Mouse (Mus musculus): ENCODE results near the gene Slc22a5. TPM values are rescaled to one million over a fixed set of nuclear protein-coding genes. Genes with fewer than 3 reads are reported as not detected.

Gene Slc22a5
- polyA plus RNA-seq, 2 experiments: 8.9 to 11.4 TPM

DNA sequence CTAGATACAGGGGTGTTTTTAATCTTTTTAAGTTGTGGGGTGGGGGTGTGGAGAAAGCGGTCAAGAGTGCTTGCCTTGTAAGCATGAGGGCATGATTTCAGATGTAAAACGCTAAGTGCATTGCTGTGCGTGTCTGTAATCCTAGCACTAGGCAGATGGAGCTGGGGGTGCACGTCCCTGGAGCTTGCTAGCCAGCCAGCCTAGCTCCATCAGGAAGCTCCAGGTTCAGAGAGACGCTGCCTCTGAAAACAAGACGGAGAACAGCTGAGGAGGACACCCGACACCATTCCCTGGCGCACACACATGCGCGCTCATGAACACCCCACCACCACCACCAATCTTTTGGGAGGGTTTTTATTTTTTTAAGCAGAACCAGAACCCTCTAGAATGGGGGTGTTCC is 48.4 kb downstream of the Slc22a5 start:
- no peak for TF ChIP-seq POLR2A (IDR thresholded peaks at IDR 0.05; ENCODE audit: borderline replicate concordance, extremely low read depth, insufficient read depth, insufficient read length)
- no peak overlapping the region for H3K9ac ChIP-seq (ENCODE audit: low read depth, low read length, severe bottlenecking)
- ATAC-seq (ENCODE audit: low FRiP score, low read depth) (no peak), DNase-seq (ENCODE audit: low spot score) (no peak)
- 63% methylated on average over 10 of the region's 10 CpGs for WGBS
- no peak overlapping the region for H3K4me2 ChIP-seq (replicated peaks; ENCODE audit: low read depth, low read length, severe bottlenecking)
- no peaks in the 10 kb centered on the region for H3K27me3 ChIP-seq (ENCODE audit: control insufficient read depth, insufficient read depth, low read length)
- no peak overlapping the region for H3K4me3 ChIP-seq (replicated peaks; ENCODE audit: low read length)
- H3K9me3 ChIP-seq (ENCODE audit: control insufficient read depth, low read length): no peaks in the 10 kb centered on the region
- peaks cover 8% of the 10 kb centered on the region; the same call in 1 of the 2 replicates for H3K4me1 ChIP-seq (ENCODE audit: control insufficient read depth, insufficient read depth, low read length)
- H3K27ac ChIP-seq (replicated peaks; ENCODE audit: low read depth, low read length): no peak overlapping the region
- no peaks in the 10 kb centered on the region for H3K36me3 ChIP-seq (ENCODE audit: control insufficient read depth, insufficient read depth, low read length)

DNA sequence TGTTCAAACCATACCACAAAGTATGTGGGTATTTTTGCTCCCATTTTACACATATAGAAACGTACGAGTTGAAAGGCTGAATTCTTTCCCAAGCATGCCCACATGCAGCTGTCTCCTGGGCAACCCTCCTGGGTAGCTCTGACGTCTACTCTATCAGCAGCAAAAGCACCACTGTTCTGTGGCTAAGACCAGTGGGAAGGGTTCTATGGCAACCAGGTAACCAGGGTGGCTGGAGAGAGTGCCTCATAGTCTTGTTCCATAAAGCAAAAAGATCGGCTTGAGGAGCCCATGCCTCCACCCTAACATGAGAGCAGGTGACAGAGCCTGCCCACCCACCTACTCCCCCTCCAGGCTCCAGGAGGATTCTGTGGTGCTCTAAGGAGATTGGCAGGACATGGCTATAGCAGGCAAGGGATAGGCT is 49.3 kb downstream of the Slc22a5 start:
- TF ChIP-seq POLR2A (IDR thresholded peaks at IDR 0.05; ENCODE audit: borderline replicate concordance, extremely low read depth, insufficient read depth, insufficient read length): no peak
- H3K9ac ChIP-seq (ENCODE audit: low read depth, low read length, severe bottlenecking): no peak overlapping the region
- no peaks in the 10 kb centered on the region for H3K27me3 ChIP-seq (ENCODE audit: control insufficient read depth, insufficient read depth, low read length)
- DNase-seq (ENCODE audit: low spot score) (no peak), ATAC-seq (ENCODE audit: low FRiP score, low read depth) (no peak)
- H3K4me2 ChIP-seq (replicated peaks; ENCODE audit: low read depth, low read length, severe bottlenecking): no peak overlapping the region
- 69% methylated on average over 4 of the region's 4 CpGs for WGBS
- H3K4me3 ChIP-seq (replicated peaks; ENCODE audit: low read length): no peak overlapping the region
- no peaks in the 10 kb centered on the region for H3K36me3 ChIP-seq (ENCODE audit: control insufficient read depth, insufficient read depth, low read length)
- peaks cover 8% of the 10 kb centered on the region; the same call in 1 of the 2 replicates for H3K4me1 ChIP-seq (ENCODE audit: control insufficient read depth, insufficient read depth, low read length)
- H3K27ac ChIP-seq (replicated peaks; ENCODE audit: low read depth, low read length): no peak overlapping the region
- H3K9me3 ChIP-seq (ENCODE audit: control insufficient read depth, low read length): no peaks in the 10 kb centered on the region

DNA sequence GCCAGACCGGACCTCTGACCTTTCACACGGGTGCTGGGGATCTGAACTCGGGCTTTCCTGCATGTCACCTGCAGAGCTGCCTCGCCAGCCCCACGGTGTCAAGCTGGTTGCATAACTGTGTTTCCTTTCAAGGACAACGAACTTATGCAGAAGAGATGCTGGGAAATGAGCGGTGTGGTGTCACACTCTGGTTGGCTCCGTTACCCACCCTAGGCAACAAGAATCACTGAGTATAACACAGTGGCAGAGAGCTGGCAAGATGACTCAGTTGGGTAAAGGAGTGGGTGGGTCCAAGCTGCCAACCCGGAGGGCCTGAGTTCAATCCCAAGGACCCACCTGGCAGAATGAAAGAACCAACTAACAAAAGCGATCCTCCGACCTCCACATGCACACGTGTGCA is 49.9 kb downstream of the Slc22a5 start:
- TF ChIP-seq POLR2A (IDR thresholded peaks at IDR 0.05; ENCODE audit: borderline replicate concordance, extremely low read depth, insufficient read depth, insufficient read length): no peak
- no peak overlapping the region for H3K4me2 ChIP-seq (replicated peaks; ENCODE audit: low read depth, low read length, severe bottlenecking)
- H3K27ac ChIP-seq (replicated peaks; ENCODE audit: low read depth, low read length): no peak overlapping the region
- no peak overlapping the region for H3K4me3 ChIP-seq (replicated peaks; ENCODE audit: low read length)
- no peak overlapping the region for H3K9ac ChIP-seq (ENCODE audit: low read depth, low read length, severe bottlenecking)
- ATAC-seq (ENCODE audit: low FRiP score, low read depth): no peak
- H3K36me3 ChIP-seq (ENCODE audit: control insufficient read depth, insufficient read depth, low read length): no peaks in the 10 kb centered on the region
- 73% methylated on average over 12 of the region's 12 CpGs for WGBS
- peaks cover 8% of the 10 kb centered on the region; the same call in 1 of the 2 replicates for H3K4me1 ChIP-seq (ENCODE audit: control insufficient read depth, insufficient read depth, low read length)
- no peak for DNase-seq (ENCODE audit: low spot score)
- H3K27me3 ChIP-seq (ENCODE audit: control insufficient read depth, insufficient read depth, low read length): no peaks in the 10 kb centered on the region
- H3K9me3 ChIP-seq (ENCODE audit: control insufficient read depth, low read length): no peaks in the 10 kb centered on the region

DNA sequence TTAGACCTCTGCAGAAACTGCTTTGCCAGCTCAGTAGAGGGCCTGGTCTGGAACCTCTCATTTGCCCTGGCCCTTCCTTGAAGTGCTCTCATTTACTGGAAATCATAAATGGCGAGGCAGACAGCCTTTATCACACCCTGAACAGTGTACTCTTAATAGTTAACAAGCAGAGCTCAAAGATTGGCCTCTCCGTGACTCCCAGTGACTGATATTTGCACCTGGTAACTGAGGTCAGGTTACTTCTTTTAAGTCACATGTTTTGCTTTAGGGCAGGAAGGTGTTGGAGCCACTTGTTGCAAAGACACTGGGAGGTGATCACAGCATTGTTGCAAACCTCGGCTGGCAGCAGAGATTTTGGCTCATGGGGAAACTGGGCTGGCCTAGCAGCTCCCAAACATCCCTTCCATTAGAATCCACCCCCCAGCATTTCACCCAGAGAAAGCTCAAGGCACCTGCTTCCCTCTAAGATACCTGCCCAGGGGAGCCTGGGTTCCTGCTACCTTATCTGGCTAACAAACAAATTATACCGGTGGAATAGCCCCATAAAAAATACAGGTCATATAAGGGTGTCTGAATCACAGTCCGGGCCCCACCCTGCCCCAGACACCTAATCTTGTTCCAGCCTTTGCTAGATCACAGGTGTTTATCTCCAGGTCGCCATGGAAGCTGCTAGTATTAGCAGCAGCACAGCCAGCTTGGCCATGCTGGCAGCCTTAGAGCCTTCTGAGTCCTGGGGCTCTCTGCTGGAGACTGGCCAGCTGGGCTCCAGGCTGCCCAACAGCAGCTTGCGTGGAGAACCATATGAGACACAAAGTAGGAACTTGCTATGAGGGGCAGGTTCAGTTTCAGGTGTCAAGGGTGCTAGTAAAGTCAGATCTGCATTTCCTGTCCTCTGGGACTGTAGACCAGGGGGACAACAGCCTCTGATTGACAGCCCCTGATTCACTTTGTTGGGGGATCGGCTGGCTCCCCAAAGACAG is 51.5 kb downstream of the Slc22a5 start:
- DNase-seq (ENCODE audit: low spot score) (no peak), ATAC-seq (ENCODE audit: low FRiP score, low read depth) (no peak)
- no peak overlapping the region for H3K4me3 ChIP-seq (replicated peaks; ENCODE audit: low read length)
- no peak for TF ChIP-seq POLR2A (IDR thresholded peaks at IDR 0.05; ENCODE audit: borderline replicate concordance, extremely low read depth, insufficient read depth, insufficient read length)
- H3K4me1 ChIP-seq (ENCODE audit: control insufficient read depth, insufficient read depth, low read length): peaks cover 8% of the 10 kb centered on the region; the same call in 1 of the 2 replicates
- H3K9me3 ChIP-seq (ENCODE audit: control insufficient read depth, low read length): no peaks in the 10 kb centered on the region
- H3K27ac ChIP-seq (replicated peaks; ENCODE audit: low read depth, low read length): no peak overlapping the region
- no peak overlapping the region for H3K9ac ChIP-seq (ENCODE audit: low read depth, low read length, severe bottlenecking)
- 22% methylated on average over 8 of the region's 8 CpGs for WGBS
- no peaks in the 10 kb centered on the region for H3K36me3 ChIP-seq (ENCODE audit: control insufficient read depth, insufficient read depth, low read length)
- H3K27me3 ChIP-seq (ENCODE audit: control insufficient read depth, insufficient read depth, low read length): no peaks in the 10 kb centered on the region
- no peak overlapping the region for H3K4me2 ChIP-seq (replicated peaks; ENCODE audit: low read depth, low read length, severe bottlenecking)

DNA sequence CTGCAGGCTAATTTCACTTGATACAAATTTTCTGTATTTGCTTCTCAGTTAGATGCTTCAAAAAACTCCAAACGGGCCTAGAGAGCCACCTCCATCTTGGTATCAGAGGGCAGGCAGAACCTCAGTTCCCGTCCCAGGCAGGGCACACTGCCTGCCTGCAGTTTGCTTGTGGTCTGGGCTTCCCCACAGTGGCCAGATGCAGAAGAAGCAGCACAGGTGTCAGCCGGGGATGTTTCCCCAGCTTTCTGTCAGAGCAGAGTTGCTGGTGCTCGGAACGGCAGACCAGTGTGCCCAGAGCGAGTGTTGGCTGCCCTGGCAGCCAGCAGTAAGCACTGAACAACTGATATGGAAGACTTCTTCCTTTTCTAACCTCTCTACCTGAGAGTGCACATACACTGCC is 52.3 kb downstream of the Slc22a5 start:
- no peak for ATAC-seq (ENCODE audit: low FRiP score, low read depth)
- Histone ChIP-seq H3K9ac (ENCODE audit: low read depth, low read length, severe bottlenecking) (no peak overlapping the region), H3K27ac (replicated peaks; ENCODE audit: low read depth, low read length) (no peak overlapping the region), H3K4me3 (replicated peaks; ENCODE audit: low read length) (no peak overlapping the region), H3K27me3 (ENCODE audit: control insufficient read depth, insufficient read depth, low read length) (no peaks in the 10 kb centered on the region), H3K4me1 (ENCODE audit: control insufficient read depth, insufficient read depth, low read length) (peaks cover 8% of the 10 kb centered on the region; the same call in 1 of the 2 replicates), H3K4me2 (replicated peaks; ENCODE audit: low read depth, low read length, severe bottlenecking) (no peak overlapping the region), H3K9me3 (ENCODE audit: control insufficient read depth, low read length) (no peaks in the 10 kb centered on the region), H3K36me3 (ENCODE audit: control insufficient read depth, insufficient read depth, low read length) (no peaks in the 10 kb centered on the region)
- no peak for DNase-seq (ENCODE audit: low spot score)
- 66% methylated on average over 6 of the region's 6 CpGs for WGBS
- TF ChIP-seq POLR2A (IDR thresholded peaks at IDR 0.05; ENCODE audit: borderline replicate concordance, extremely low read depth, insufficient read depth, insufficient read length): no peak
